Mouse (Mus musculus) kidney, postnatal 25 days (tissue): ENCODE data around the gene Pald1.

ENCODE experiments used
- DNase-seq, 2 experiments: peaks; one replicate each; pipeline ENCODE4 v3.0.0; 2021; ENCODE audit warnings: mixed read lengths in 2 of 2

The Pald1 gene

GRCm38 (mm10) chr10:61277051-61277450 is 106.3 kb downstream of the Pald1 start:
- no peak for DNase-seq

GRCm38 (mm10) chr10:61275669-61276110 is 107.6 kb downstream of the Pald1 start:
- peak; percentile 55 to 56 for DNase-seq

- peak in 1 of 2 experiments; percentile 24 for DNase-seq
Measured at GRCm38 (mm10) chr10:61274532-61274931, 108.8 kb downstream of the Pald1 start.

- DNase-seq: peak in 1 of 2 experiments; percentile 53
Measured at GRCm38 (mm10) chr10:61273844-61274215, 109.5 kb downstream of the Pald1 start.

GRCm38 (mm10) chr10:61273081-61273843 is 110.1 kb downstream of the Pald1 start, which contains the start of gene Adamts14:
Gene Adamts14, minus strand, starts transcription at chr10:61273438.
- DNase-seq: peak; percentile 29 to 57

GRCm38 (mm10) chr10:61272631-61273030 is 110.7 kb downstream of the Pald1 start:
- DNase-seq: no peak

GRCm38 (mm10) chr10:61272089-61272626 is 111.2 kb downstream of the Pald1 start:
- DNase-seq: peak in 1 of 2 experiments; percentile 10
